Mouse (Mus musculus): ENCODE results near the gene Tnr. TPM values are rescaled to one million over a fixed set of nuclear protein-coding genes. Genes with fewer than 3 reads are reported as not detected.
A peak's percentile ranks its signal among the peaks of the same experiment; 100 is the strongest.

Tnr gene
- polyA plus RNA-seq, 1 experiment from 2014 or later, result 2.6 TPM

GRCm38 (mm10) chr1:159861782-159862474 is 338.4 kb downstream of the Tnr start:
- no peaks in the 10 kb centered on the region for H3K4me1 ChIP-seq (ENCODE audit: control insufficient read depth, insufficient read depth, low read length)
- H3K36me3 ChIP-seq (ENCODE audit: control insufficient read depth, insufficient read depth, low read length), result no peaks in the 10 kb centered on the region
- no peak overlapping the region for H3K9ac ChIP-seq (ENCODE audit: low read length)
- WGBS, result 84% methylated on average over 3 of the region's 3 CpGs
- H3K4me3 ChIP-seq (ENCODE audit: low read depth, low read length), result no peak overlapping the region
- ATAC-seq (no peak), DNase-seq (ENCODE audit: low spot score) (no peak)
- no peaks in the 10 kb centered on the region for H3K9me3 ChIP-seq (replicated peaks; ENCODE audit: control insufficient read depth, low read length)
- no peak overlapping the region for H3K27ac ChIP-seq (ENCODE audit: low read depth, low read length)
- no peaks in the 10 kb centered on the region for H3K27me3 ChIP-seq (replicated peaks; ENCODE audit: control insufficient read depth, insufficient read depth, low read length)
- H3K4me2 ChIP-seq (ENCODE audit: low read length), result no peak overlapping the region

GRCm38 (mm10) chr1:159865696-159866095 is 342.1 kb downstream of the Tnr start:
- Histone ChIP-seq H3K9me3 (replicated peaks; ENCODE audit: control insufficient read depth, low read length) (no peaks in the 10 kb centered on the region), H3K27me3 (replicated peaks; ENCODE audit: control insufficient read depth, insufficient read depth, low read length) (no peaks in the 10 kb centered on the region), H3K4me2 (ENCODE audit: low read length) (no peak overlapping the region), H3K4me3 (ENCODE audit: low read depth, low read length) (no peak overlapping the region), H3K27ac (ENCODE audit: low read depth, low read length) (no peak overlapping the region), H3K4me1 (ENCODE audit: control insufficient read depth, insufficient read depth, low read length) (no peaks in the 10 kb centered on the region), H3K36me3 (ENCODE audit: control insufficient read depth, insufficient read depth, low read length) (no peaks in the 10 kb centered on the region), H3K9ac (ENCODE audit: low read length) (no peak overlapping the region)
- no peak for ATAC-seq
- 16% methylated on average over 1 of the region's 1 CpGs for WGBS
- peak; percentile 50 for DNase-seq (ENCODE audit: low spot score)

- H3K36me3 ChIP-seq (ENCODE audit: control insufficient read depth, insufficient read depth, low read length), result no peaks in the 10 kb centered on the region
- no peaks in the 10 kb centered on the region for H3K27me3 ChIP-seq (replicated peaks; ENCODE audit: control insufficient read depth, insufficient read depth, low read length)
- no peaks in the 10 kb centered on the region for H3K4me1 ChIP-seq (ENCODE audit: control insufficient read depth, insufficient read depth, low read length)
- H3K27ac ChIP-seq (ENCODE audit: low read depth, low read length), result no peak overlapping the region
- H3K9me3 ChIP-seq (replicated peaks; ENCODE audit: control insufficient read depth, low read length), result no peaks in the 10 kb centered on the region
- WGBS, result 47% methylated on average over 6 of the region's 6 CpGs
- H3K4me3 ChIP-seq (ENCODE audit: low read depth, low read length), result no peak overlapping the region
- H3K4me2 ChIP-seq (ENCODE audit: low read length), result no peak overlapping the region
- H3K9ac ChIP-seq (ENCODE audit: low read length), result no peak overlapping the region
- no peak for DNase-seq (ENCODE audit: low spot score)
- no peak for ATAC-seq
Measured at GRCm38 (mm10) chr1:159869619-159870441, 346.3 kb downstream of the Tnr start.

- Histone ChIP-seq H3K27ac (ENCODE audit: low read depth, low read length) (no peak overlapping the region), H3K4me3 (ENCODE audit: low read depth, low read length) (no peak overlapping the region), H3K36me3 (ENCODE audit: control insufficient read depth, insufficient read depth, low read length) (no peaks in the 10 kb centered on the region), H3K9me3 (replicated peaks; ENCODE audit: control insufficient read depth, low read length) (no peaks in the 10 kb centered on the region), H3K4me1 (ENCODE audit: control insufficient read depth, insufficient read depth, low read length) (no peaks in the 10 kb centered on the region), H3K9ac (ENCODE audit: low read length) (no peak overlapping the region), H3K27me3 (replicated peaks; ENCODE audit: control insufficient read depth, insufficient read depth, low read length) (no peaks in the 10 kb centered on the region), H3K4me2 (ENCODE audit: low read length) (no peak overlapping the region)
- DNase-seq (ENCODE audit: low spot score) (no peak), ATAC-seq (no peak)
- 91% methylated on average over 3 of the region's 3 CpGs for WGBS
Measured at GRCm38 (mm10) chr1:159872866-159873265, 349.3 kb downstream of the Tnr start.

- H3K9ac ChIP-seq (ENCODE audit: low read length), result no peak overlapping the region
- H3K4me2 ChIP-seq (ENCODE audit: low read length), result no peak overlapping the region
- peak; percentile 48 for DNase-seq (ENCODE audit: low spot score)
- WGBS, result 37% methylated on average over 3 of the region's 3 CpGs
- H3K4me1 ChIP-seq (ENCODE audit: control insufficient read depth, insufficient read depth, low read length), result no peaks in the 10 kb centered on the region
- no peak overlapping the region for H3K27ac ChIP-seq (ENCODE audit: low read depth, low read length)
- no peaks in the 10 kb centered on the region for H3K9me3 ChIP-seq (replicated peaks; ENCODE audit: control insufficient read depth, low read length)
- H3K27me3 ChIP-seq (replicated peaks; ENCODE audit: control insufficient read depth, insufficient read depth, low read length), result no peaks in the 10 kb centered on the region
- no peaks in the 10 kb centered on the region for H3K36me3 ChIP-seq (ENCODE audit: control insufficient read depth, insufficient read depth, low read length)
- no peak overlapping the region for H3K4me3 ChIP-seq (ENCODE audit: low read depth, low read length)
- ATAC-seq, result no peak
Measured at GRCm38 (mm10) chr1:159878681-159879080, 355.1 kb downstream of the Tnr start.

GRCm38 (mm10) chr1:159879866-159880265 is 356.3 kb downstream of the Tnr start:
- no peak for DNase-seq (ENCODE audit: low spot score)
- no peak overlapping the region for H3K4me3 ChIP-seq (ENCODE audit: low read depth, low read length)
- H3K36me3 ChIP-seq (ENCODE audit: control insufficient read depth, insufficient read depth, low read length), result no peaks in the 10 kb centered on the region
- no peak overlapping the region for H3K9ac ChIP-seq (ENCODE audit: low read length)
- no peak overlapping the region for H3K4me2 ChIP-seq (ENCODE audit: low read length)
- ATAC-seq, result no peak
- no peak overlapping the region for H3K27ac ChIP-seq (ENCODE audit: low read depth, low read length)
- no peaks in the 10 kb centered on the region for H3K27me3 ChIP-seq (replicated peaks; ENCODE audit: control insufficient read depth, insufficient read depth, low read length)
- H3K9me3 ChIP-seq (replicated peaks; ENCODE audit: control insufficient read depth, low read length), result no peaks in the 10 kb centered on the region
- H3K4me1 ChIP-seq (ENCODE audit: control insufficient read depth, insufficient read depth, low read length), result no peaks in the 10 kb centered on the region
- WGBS, result 83% methylated on average over 4 of the region's 4 CpGs

- ATAC-seq, result no peak
- 78% methylated on average over 3 of the region's 3 CpGs for WGBS
- no peaks in the 10 kb centered on the region for H3K27me3 ChIP-seq (replicated peaks; ENCODE audit: control insufficient read depth, insufficient read depth, low read length)
Measured at GRCm38 (mm10) chr1:159885476-159885875, 361.9 kb downstream of the Tnr start.

GRCm38 (mm10) chr1:159888611-159889010 is 365.0 kb downstream of the Tnr start:
- Histone ChIP-seq H3K4me2 (ENCODE audit: low read length) (no peak overlapping the region), H3K9ac (ENCODE audit: low read length) (no peak overlapping the region), H3K27ac (ENCODE audit: low read depth, low read length) (no peak overlapping the region), H3K27me3 (replicated peaks; ENCODE audit: control insufficient read depth, insufficient read depth, low read length) (no peaks in the 10 kb centered on the region), H3K36me3 (ENCODE audit: control insufficient read depth, insufficient read depth, low read length) (no peaks in the 10 kb centered on the region), H3K9me3 (replicated peaks; ENCODE audit: control insufficient read depth, low read length) (no peaks in the 10 kb centered on the region), H3K4me1 (ENCODE audit: control insufficient read depth, insufficient read depth, low read length) (no peaks in the 10 kb centered on the region), H3K4me3 (ENCODE audit: low read depth, low read length) (no peak overlapping the region)
- no peak for ATAC-seq
- no peak for DNase-seq (ENCODE audit: low spot score)
- WGBS, result 95% methylated on average over 5 of the region's 5 CpGs

More at GRCm38 (mm10) chr1:159885476-159885875, 361.9 kb downstream of the Tnr start:
- Histone ChIP-seq H3K4me2 (ENCODE audit: low read length) (no peak overlapping the region), H3K9me3 (replicated peaks; ENCODE audit: control insufficient read depth, low read length) (no peaks in the 10 kb centered on the region), H3K4me3 (ENCODE audit: low read depth, low read length) (no peak overlapping the region), H3K27ac (ENCODE audit: low read depth, low read length) (no peak overlapping the region), H3K9ac (ENCODE audit: low read length) (no peak overlapping the region), H3K36me3 (ENCODE audit: control insufficient read depth, insufficient read depth, low read length) (no peaks in the 10 kb centered on the region), H3K4me1 (ENCODE audit: control insufficient read depth, insufficient read depth, low read length) (no peaks in the 10 kb centered on the region)
- no peak for DNase-seq (ENCODE audit: low spot score)
